ENCODE assay signal across 15 mouse cellular contexts in the genomic region with DNA sequence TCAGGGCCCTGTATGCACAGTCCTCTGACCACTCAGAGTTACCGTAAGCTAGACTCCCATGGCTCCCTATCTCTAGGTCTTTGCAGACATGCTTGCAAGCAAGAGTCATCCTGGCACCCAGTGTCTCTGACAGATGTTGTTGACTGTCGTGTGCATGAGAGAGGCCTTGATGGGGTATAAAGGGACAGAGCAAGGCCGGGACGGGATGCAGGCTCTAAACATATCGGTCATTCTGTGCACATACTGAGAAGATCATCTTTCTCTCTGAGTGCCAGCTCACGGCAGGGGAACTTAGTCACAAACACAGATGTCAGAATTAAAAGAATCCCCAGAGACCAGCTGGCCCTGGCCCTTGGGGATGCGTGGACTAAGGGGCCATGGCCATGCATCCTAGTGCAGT.
"Had no signal": no experiment of that assay in that cellular context is flagged by ENCODE, and none has a peak within 500 bp of the region (broad histone marks: within the 10 kb centered on the region; RNA-seq: fewer than 3 reads in every experiment).

No protein-coding gene starts in this region.

- ATAC-seq: midbrain, embryonic 16.5 days had no signal

- H3K9ac ChIP-seq: limb, embryonic 12.5 days; liver, embryonic 14.5 days; midbrain, embryonic 12.5 days; neural tube, embryonic 15.5 days had no signal

- DNase-seq: kidney, adult 8-10 months; kidney, postnatal 25 days; layer of hippocampus, adult 9-11 months; layer of hippocampus, postnatal 36 days; liver; lung, adult 2 months; right cerebral cortex, adult 18-20 months; right cerebral cortex, postnatal 25 days; thymus, adult 18-20 months; thymus, postnatal 25 days had no signal

- H3K27ac ChIP-seq: limb, embryonic 12.5 days; liver, embryonic 14.5 days; midbrain, embryonic 12.5 days; neural tube, embryonic 15.5 days had no signal

- H3K27me3 ChIP-seq: limb, embryonic 12.5 days; midbrain, embryonic 12.5 days; neural tube, embryonic 15.5 days had no signal

- H3K9me3 ChIP-seq: limb, embryonic 12.5 days; midbrain, embryonic 12.5 days; neural tube, embryonic 15.5 days had no signal

- H3K36me3 ChIP-seq: limb, embryonic 12.5 days; midbrain, embryonic 12.5 days; neural tube, embryonic 15.5 days had no signal

- H3K4me3 ChIP-seq: limb, embryonic 12.5 days; midbrain, embryonic 12.5 days; neural tube, embryonic 15.5 days had no signal

- H3K4me1 ChIP-seq: limb, embryonic 12.5 days; midbrain, embryonic 12.5 days; neural tube, embryonic 15.5 days had no signal

- H3K4me2 ChIP-seq: limb, embryonic 12.5 days; midbrain, embryonic 12.5 days; neural tube, embryonic 15.5 days had no signal
